Mouse (Mus musculus) liver, postnatal 0 days (tissue): ENCODE data around the gene Snx15.

Experiments used
- CTCF ChIP-seq: sonication (generic); IDR thresholded peaks from 2 replicates; pipeline ENCODE4 v1.5.1; 2016; ENCODE audit warnings: antibody characterized with exemption, low read depth
- EP300 ChIP-seq: IDR thresholded peaks from 2 replicates; pipeline ENCODE4 v1.6.1; 2016; ENCODE audit warnings: antibody characterized with exemption, low read depth, mild to moderate bottlenecking

- TF ChIP-seq EP300 (no peak), CTCF (no peak)
Measured at GRCm38 (mm10) chr19:6082156-6082555, 45.9 kb downstream of the Snx15 start, which contains the start of gene Gm28374.
